Mouse (Mus musculus): ENCODE results near the gene Catsper4. TPM values are rescaled to one million over a fixed set of nuclear protein-coding genes. Genes with fewer than 3 reads are reported as not detected.
"Not testable (repeated sequence)": the region's sequence is repeated elsewhere in the genome, so short reads cannot be mapped to it uniquely, and the experiment has no call there.

Catsper4 gene
- not detected for total RNA-seq (2021)
- long read RNA-seq, experiment 1 = 0 reads
- long read RNA-seq, experiment 2 = 0 reads

DNA sequence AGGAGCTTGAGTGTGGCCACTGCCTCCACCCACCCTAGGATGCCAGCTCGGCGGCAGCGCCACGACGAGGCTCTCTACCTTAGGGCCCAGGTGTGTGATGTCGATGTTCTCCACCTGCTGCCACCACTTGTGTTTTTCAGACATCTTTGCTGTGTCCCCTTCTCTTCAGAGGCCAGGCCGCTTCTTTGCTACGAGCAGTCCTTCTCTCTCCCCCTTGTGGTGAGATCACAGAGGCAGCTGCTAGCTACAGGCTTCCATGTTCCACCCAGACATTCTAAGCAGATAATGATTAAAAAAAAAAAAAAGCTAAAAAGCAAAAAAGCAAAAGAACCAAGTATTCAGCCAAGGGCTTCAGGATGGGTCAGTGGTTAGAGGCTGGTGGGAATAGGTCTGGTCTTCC is at the start of gene Catsper4:
Gene Catsper4, minus strand, starts transcription at position 190 of the 400 bp plus-strand sequence.
- DNase-seq (ENCODE audit: low spot score in 2 of 2) = peak in 1 of 2 experiments; percentile 20
- intact Hi-C loops (cut with DNase I) = no loop called here

DNA sequence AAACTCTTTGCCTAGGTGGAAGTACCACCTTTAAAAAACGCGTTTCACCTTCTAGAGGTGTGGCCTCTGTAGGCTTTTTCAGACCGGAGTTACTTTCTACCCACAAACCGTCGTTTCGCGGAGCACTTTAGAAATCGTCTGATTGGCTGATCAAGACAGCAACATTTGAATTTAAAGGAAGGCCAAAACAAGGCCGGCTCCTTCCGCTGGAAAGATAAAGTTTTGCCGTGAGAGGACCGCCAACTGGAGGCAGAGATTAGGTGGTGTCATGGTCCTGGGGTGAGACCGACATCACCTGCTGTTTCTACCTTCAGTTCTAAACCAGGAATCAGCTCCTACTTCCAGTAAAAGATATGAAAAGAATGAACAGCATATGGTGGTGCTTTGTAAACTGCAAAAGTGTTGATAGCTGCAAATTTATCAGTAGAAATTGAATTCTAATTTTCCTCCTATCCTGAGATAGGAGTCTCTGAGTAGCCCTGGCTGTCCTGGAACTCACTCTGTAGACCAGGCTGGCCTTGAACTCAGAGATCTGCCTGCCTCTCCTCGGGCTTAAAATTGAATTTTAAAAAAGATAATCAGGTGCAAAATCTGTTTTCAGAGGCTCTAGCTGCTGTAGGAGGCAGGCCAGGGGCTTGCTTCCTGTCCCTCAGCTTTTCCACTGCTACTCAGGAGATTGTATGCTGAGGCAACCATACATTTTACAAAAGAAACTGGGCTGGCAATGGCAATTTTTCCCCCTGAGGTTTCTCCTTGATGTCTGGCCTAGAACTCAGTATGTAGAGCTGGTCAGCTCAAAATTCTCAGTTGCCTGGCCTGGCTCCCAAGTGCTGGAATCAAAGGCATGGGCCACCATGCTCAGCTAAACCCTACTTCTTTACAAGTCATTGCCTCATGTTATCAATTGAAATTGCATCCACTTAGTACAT is 46.5 kb upstream of the Catsper4 start:
- DNase-seq (ENCODE audit: low spot score in 2 of 2) = no peak
- intact Hi-C loops (cut with DNase I) = no loop called here

DNA sequence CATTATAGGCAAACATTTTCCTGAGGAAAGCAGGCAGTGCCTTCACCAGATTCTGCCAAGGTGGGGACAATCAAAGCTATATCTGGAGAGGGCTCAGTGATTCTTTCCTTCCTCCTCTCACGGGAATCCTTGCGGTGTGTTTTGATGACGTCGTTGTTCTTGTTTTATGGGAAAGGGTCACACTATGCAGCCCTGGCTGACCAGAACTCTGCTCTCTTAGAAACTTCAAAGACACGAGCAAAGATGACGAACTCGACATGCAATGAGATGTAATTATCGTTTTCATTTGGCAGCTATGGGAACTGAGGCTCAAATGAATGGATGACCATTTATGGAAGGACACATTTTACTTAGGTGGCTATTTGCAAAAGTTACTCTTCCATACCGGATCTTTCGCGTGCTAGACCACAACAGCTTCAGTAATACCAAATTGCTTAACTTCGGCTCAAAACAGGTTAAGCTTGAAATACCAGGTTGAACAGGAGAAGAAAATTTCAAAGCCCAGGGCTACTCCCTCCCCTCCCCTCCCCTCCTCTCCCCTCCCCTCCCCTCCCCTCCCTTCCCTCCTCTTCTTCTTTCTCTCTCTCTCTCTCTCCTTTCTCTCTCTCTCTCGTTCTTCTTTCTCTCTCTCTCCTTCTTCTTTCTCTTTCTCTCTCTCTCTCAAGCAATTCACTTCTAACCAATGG is 45.7 kb upstream of the Catsper4 start:
- intact Hi-C loops (cut with DNase I) = no loop called here
- no peak for DNase-seq (ENCODE audit: low spot score in 2 of 2)

DNA sequence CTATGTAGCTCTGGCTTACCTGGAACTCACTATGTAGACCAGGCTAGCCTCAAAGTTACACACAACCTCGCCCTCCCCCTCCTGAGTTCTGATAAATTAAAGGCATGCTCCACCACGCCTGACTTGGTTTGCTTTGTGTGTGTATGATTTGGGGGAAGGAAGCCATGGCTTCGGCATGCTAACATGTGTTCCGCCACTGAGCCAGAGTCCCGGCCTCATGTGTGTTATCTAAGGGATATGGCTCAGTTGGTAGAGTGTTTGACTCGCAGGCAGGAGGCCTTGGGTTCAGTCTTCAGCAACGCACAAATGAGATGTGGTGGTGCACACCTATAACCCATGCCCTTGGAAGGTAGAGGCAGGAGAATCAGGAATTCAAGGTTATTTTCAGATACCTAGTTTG is 44.8 kb upstream of the Catsper4 start:
- no peak for DNase-seq (ENCODE audit: low spot score in 2 of 2)
- intact Hi-C loops (cut with DNase I) = no loop called here

DNA sequence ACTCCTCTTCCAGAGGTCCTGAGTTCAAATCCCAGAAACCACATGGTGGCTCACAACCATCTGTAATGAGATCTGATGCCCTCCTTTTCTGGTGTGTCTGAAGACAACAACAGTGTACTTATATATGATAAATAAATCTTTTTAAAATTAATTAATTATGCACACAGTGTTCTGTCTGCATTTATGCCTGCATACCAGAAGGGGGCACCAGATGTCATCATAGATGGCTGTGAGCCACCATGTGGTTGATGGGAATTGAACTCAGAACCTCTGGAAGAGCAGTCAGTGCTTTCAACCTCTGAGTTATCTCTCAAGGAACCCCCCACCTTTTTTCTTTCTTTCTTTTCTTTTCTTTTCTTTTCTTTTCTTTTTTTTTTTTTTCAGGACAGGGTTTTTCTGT is 42.4 kb upstream of the Catsper4 start:
- intact Hi-C loops (cut with DNase I); DNase-seq (ENCODE audit: low spot score in 2 of 2): not testable (repeated sequence)

DNA sequence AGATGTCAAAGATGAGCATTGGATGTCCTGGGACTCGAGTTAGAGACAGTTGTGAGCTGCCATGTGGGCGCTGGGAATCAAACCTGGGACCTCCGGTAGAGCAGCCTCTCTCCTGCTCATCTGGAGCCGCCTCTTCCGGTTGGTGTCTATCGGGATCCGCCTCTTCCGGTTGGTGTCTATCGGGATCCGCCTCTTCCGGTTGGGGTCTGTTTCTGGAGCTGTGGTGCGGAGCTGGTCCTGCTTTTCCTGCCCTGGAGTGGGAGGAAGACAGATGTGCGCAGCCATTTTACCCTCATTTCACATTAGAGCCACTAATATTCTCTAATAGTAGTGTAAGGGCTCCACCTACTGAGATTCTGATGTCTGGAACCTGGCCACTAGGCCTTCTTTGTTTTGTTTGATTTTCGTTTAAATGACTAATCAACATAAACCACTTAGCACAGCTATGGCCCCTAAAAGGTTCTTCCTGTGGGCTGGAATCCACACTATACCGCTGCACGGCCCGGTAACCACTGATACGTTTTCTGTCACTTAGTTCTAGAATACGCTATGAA is 41.0 kb upstream of the Catsper4 start:
- intact Hi-C loops (cut with DNase I) = no loop called here

DNA sequence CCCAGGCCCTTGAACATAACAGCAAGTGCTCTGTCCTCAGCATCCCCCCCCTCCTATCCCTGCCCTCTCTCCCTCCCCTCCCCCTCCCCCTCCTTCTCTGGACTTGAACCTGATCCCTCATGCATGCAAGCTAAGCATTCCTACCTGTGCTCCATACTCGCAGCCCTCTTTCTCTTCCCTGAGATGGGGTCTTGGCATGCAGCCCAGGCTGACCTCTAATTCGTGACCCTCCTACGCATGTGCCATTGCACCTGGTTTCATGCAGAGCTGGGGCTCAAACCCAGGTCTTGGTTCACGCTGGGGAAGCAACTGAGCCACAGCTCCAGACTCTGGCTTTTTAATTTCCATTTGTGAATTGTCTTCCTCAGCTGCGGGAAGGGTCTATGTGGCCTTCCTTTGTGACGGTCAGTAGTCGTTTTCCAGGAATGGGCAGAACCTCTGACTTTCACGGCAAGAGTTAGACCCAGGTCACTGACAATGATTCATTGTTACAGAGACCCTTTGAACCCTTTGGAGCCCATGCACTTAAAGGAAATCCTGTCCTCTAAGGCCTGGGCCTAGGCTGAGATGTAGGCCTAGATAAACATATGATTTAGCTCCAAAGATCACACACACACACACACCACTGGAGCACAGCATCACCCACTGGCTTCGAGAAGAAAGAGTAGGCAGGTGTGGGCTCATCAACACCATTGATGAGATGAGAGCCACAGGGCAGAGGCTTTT is 38.8 kb upstream of the Catsper4 start:
- DNase-seq (ENCODE audit: low spot score in 2 of 2) = no peak
- intact Hi-C loops (cut with DNase I) = no loop called here

More for the DNA sequence above, 41.0 kb upstream of the Catsper4 start:
- DNase-seq (ENCODE audit: low spot score in 2 of 2) = no peak

DNA sequence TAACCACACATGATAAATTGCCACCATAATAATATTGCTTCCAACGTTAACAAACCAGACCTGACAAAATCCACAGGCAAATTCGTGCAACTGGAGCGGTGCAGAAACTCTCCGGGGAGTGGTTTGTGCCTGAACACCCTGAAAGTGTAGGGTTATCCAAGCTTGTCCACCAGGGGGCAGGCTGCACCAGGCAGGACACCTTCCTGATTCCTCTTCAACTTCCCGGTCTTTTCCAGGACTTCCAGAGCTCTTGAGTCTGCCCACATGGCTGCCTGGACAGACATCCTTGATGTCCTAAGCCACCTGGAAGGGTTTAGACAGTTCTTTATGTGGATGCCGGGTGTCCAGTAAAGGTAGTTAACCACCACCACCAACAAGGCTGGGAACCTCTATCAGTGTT is 36.0 kb upstream of the Catsper4 start:
- DNase-seq (ENCODE audit: low spot score in 2 of 2) = peak; percentile 52 to 56
- intact Hi-C loops (cut with DNase I) = no loop called here

DNA sequence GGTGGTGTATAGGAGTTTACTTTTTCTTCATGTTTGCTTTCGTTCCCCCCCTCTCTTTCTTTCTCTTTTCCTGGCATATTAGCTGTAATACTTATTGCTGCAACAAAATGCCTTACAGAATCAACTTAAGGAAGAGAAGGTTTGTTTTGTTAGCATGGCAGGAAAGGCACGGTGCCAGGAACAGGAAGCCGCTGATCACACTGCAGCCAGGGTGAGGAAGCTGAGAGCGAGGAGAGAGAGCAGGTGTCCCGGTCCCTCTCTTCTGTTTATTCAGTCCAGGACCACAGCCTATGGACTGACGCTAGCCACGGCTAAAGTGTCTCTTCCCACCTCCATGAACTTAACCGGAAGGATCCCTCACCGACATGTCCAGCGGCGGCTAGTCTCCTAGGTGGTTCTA is 31.2 kb upstream of the Catsper4 start:
- intact Hi-C loops (cut with DNase I) = no loop called here
- no peak for DNase-seq (ENCODE audit: low spot score in 2 of 2)

DNA sequence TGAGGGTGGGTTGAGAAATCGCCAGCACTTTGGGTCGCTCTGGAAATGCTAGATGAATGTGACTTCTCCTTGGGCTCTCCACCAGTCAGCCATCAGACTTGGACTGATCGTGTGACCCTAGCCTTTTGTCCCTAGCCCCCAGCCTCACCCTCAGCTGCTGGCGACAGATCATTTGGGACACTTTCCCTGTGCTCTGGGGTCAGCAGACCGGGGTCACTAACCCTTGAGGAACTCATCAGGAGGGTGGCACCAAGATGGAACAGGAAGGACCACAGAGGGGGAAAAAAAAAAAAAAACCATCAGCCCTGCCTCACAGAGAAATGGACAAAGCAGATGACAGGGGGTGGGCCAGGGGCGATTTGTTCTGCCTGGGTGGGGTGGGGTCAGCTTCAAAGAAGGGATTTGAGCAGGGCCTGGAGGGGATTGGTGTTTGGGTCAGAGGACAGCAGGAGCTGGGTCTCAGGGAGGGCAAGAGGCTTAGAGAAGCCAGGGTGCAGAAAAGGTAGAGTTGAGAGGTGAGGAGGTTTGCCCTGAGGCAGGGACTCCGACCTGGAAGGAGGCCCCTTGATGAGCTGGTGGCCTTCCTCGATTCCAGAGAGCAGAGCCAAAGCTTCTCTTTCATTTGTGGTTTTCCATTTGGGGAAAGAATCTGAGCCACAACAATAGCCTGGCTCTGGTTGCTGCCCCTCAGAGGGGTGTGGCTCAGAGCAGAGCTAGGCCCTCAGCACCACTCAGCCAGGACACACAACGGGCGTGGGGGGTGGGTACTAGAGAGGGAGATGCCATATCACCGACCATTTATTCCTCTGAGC is 30.2 kb upstream of the Catsper4 start:
- intact Hi-C loops (cut with DNase I) = no loop called here
- no peak for DNase-seq (ENCODE audit: low spot score in 2 of 2)

DNA sequence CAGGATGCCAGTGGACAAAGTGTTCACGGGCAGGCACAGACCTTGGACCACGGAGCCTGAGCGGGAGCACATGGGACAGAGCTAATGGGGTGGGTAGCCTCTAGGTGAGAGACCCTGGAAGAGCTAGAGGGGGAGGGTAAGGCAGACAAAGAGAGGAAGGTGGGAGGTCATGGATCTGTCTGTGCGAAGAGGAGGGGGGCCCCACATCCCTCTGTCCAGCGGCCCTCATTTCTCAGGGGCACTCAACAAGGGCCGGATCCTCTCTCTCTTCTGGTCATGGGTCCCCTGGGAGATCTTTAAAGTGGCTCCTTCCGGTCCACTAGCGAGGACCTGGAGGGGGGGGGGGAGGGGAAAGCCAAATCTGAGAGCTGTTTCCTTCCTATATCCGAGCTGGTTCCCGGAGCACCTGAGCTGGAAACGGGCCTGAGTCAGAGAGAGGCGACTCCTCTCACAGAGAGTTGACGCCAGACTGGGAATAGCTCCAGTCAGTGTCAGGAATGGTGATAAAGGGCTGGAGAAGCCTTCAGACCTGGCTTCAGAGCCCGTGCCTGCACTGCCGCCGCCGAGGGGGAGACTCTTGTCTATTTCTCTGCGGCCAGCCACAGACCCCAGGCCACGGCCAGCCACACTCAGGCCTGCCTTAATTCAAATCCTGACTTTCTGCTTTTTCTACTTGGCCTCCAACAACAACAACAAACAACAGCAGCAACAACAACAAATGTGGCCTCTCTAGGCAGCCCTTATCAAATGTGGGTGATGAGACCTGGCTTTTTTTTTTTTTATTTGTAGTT is 29.4 kb upstream of the Catsper4 start:
- intact Hi-C loops (cut with DNase I) = no loop called here
- no peak for DNase-seq (ENCODE audit: low spot score in 2 of 2)

DNA sequence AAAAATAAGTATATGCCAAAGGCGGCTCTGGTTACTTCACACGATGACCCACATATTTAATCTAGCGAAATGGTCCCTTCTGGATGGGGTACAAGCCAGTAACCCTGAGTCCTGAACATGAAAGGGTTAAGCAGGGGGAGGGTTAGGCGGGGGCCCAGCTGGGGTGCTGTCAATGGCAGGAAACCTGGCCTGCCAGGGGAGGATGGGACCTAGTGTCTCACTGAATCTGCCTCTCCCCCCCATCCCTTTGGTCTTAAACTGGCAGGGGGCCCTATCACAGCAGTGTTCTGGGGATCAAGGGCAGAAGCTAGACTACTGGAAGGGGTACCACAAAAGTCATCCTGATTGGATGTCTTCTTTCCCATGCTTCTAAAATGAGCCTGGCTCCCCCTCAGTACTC is 28.7 kb upstream of the Catsper4 start:
- intact Hi-C loops (cut with DNase I) = no loop called here
- DNase-seq (ENCODE audit: low spot score in 2 of 2) = no peak

DNA sequence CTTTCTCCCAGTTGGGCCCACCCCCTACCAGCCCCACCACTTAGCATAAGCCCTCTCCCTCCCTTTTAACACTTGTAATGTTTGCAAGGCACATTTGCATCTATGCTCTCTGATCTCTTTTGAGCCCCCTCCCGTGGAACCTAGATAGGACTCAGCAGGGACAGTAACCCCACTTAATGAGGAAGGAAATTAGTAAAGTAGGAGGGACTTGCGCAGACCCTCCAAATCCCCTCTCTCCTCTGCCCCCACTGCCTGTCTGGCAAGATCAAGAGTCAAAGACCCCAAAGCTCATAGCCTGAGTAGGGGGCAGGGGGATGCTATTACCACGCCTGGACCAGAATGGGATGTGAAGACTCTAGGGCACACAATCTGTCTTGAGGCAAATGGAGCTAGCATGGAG is 27.7 kb upstream of the Catsper4 start:
- intact Hi-C loops (cut with DNase I) = loop anchor here (5.0 kb wide), 1 partner anchor 102 kb away; no protein-coding TSS in a partner anchor
- DNase-seq (ENCODE audit: low spot score in 2 of 2) = no peak

DNA sequence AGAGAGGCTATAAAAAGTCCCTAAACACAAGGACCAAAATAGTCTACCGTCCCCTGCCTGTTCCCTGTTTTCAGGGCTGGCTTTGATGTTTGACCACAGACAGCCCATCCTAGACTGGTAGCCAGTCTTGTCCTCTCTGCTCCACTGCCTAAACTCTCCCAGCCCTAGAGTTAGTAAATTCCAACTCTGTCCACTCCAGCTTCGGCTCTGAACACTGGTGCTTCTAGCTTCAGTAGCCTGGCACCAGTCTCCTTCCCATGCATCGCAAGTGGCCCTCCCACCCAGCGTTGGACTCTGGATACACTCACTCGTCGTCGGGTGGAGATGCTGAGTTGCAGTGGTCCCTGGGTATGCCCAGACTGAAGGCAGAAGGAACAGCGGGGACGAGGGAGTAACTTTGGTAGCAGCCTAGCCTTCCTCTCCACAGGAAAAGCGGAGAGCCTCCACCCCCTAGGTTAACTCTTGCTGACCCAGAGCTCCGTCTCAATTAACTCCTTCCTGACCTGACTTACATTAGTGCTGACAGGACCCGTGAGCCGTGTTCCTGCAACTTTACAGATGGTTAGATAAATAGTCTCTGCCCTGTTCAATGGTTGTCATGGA is 26.6 kb upstream of the Catsper4 start, which contains the start of gene Grrp1:
Gene Grrp1, minus strand, starts transcription at position 385 of the 603 bp plus-strand sequence.
- peak in 1 of 2 experiments; percentile 17 for DNase-seq (ENCODE audit: low spot score in 2 of 2)
- intact Hi-C loops (cut with DNase I) = loop anchor here (5.0 kb wide), 1 partner anchor 103 kb away; no protein-coding TSS in a partner anchor

DNA sequence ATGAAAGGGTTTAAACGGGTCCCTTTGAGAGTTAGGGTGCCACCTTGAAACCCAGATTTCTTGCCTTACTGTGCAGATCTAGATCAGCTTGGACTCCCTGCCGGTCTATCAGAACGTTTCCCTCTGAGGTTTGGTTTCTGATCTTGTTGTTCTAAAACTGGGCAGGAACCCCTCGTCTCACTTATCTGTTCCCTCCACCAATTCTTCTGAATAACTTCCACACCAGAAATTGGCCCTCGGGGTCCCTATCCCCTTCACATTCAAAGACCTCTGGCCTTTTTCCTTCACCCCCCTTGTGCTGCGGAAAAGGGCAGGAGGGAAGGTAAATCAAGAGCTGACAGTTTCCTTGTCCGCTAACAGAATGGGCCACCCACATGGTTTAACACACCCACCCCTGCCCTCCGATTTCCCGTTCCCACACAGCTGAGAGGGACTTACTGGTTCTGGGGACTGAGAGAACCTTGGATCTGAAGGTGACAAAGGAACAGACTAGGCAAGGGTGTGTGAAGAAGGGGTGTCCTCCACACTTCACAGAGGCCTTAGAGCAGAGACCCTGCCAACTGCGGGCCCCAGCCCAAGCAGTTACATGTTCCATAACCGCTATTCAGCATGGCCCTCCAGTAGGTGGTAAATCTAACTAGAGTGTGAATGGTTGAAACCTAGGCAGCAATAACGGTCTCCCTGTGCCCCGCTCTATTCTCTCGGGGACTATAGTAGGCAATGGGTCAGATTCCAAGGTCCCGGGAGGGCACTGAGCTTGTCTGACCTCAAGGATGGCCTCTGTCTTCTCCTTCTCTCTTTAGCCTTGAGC is 25.9 kb upstream of the Catsper4 start:
- intact Hi-C loops (cut with DNase I) = loop anchor here (5.0 kb wide), 1 partner anchor 104 kb away; no protein-coding TSS in a partner anchor
- DNase-seq (ENCODE audit: low spot score in 2 of 2) = no peak

DNA sequence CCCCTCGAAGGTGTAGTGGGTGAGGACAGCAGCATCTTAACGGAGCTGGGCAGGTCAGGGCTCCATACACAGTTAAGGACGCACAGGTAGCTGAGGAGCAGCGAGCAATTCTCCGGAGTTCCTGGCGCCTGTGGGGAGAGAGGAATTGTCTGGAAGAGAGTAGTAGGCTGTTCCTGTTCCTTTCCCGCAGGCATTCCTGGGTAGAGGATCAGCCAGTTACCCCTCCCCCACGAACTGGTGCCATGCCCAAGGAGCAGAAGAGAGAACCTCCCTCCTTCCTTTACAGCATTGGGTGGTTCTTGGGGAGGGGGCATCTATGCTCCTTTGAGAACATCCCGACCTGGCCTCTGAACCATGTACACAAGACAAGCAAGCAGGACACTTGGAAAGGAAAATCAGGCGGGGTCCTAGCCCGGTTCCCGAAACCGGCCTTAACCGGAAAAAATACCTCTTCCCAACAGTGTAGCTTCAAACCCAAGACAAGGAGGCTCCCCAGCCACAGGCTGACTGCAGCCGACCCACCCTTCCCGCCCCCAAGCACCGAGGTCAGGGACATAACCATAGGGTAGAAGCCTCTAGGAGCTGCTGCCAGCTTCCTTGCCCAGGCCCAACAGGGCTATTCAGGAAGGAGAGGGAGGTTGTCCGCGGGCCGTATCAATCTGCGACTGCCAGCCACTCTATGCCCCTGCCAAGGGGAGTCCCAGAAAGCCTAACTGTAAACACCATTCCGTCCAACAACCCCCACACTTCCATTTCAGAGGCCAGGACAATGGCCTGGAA is 25.1 kb upstream of the Catsper4 start:
- peak in 1 of 2 experiments; percentile 14 for DNase-seq (ENCODE audit: low spot score in 2 of 2)
- intact Hi-C loops (cut with DNase I) = loop anchor here (5.0 kb wide), 1 partner anchor 105 kb away; no protein-coding TSS in a partner anchor
